Mouse (Mus musculus): ENCODE measurements around the gene Urah.

Urah gene

GRCm38 (mm10) chr7:140840750-140841735 lies 6.2 kb downstream of the Urah start:
- DNase-seq, result no peak

- DNase-seq, result no peak
Measured at GRCm38 (mm10) chr7:140843806-140844205, 9.0 kb downstream of the Urah start.

- peak; percentile 98 for DNase-seq
Measured at GRCm38 (mm10) chr7:140844905-140845665, 10.3 kb downstream of the Urah start, which contains the start of gene Scgb1c1. Scgb1c1 (plus strand) TSS chr7:140845547.

DNA sequence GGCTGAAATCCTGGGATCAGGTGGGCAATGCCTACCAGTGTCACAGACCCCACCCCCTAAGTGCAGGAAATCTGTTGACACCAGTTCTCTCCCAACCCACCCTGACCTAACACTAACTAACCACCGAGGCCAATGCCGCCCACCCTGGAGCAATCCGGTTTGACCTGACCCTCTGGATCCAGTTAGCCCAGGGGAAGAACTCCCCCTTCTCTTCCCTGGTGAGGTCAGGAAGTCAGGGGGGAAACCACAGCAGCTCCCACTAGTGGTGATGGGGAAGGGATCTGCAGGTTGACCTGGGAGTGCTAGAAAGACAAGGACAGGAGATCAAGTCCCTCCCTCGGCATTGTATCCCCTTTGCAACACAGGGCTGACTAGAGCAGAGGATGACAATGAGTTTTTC lies 10.9 kb downstream of the Urah start:
- DNase-seq, result no peak

- DNase-seq, result no peak
Measured at GRCm38 (mm10) chr7:140846676-140847075, 11.9 kb downstream of the Urah start.

GRCm38 (mm10) chr7:140847755-140848580 lies 13.2 kb downstream of the Urah start, which contains the start of gene Odf3:
Odf3 (plus strand) TSS chr7:140847805.
- DNase-seq, result no peak

GRCm38 (mm10) chr7:140848591-140848990 lies 13.8 kb downstream of the Urah start:
- no peak for DNase-seq

- DNase-seq, result no peak
Measured at GRCm38 (mm10) chr7:140851916-140852315, 17.1 kb downstream of the Urah start.

GRCm38 (mm10) chr7:140853386-140853785 lies 18.6 kb downstream of the Urah start:
- DNase-seq, result no peak

DNA sequence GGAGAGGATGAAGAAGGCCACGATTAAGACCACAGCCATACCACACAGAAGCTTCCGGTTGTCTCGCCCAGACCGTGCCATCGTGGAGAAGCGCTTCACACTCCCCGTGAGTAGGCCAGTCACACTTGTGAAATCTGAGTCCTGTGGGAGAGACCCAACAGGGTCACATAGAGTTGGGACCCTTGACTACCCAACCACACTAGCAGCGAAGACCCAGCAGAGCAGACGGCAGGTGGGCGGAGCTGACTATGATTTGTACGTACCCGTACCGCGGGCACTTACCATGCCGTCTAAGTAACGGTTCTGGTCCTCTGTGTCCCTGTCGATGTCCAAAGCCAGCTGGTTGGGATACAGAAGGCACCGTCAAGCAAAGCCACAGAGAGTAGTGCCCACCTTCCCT lies 19.7 kb downstream of the Urah start:
- no peak for DNase-seq

DNA sequence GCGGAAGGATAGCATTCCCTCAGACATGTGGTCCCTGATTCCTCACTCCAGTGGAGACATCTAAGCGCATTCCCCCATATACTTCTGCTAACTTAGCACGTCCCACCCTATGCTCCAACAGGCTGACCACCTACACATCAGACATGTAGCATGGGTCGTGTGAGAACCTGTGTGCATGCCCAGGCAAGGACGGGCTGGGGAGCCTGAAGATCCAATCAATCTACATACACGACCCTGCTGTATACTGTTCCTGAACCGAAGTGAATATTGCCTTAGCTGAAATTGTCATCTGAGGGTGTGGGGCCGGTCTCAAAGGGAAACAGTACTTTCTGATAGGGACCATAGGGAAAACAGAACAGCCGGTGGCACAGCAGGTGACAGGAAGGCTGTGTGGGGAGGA lies 20.4 kb downstream of the Urah start:
- no peak for DNase-seq

DNA sequence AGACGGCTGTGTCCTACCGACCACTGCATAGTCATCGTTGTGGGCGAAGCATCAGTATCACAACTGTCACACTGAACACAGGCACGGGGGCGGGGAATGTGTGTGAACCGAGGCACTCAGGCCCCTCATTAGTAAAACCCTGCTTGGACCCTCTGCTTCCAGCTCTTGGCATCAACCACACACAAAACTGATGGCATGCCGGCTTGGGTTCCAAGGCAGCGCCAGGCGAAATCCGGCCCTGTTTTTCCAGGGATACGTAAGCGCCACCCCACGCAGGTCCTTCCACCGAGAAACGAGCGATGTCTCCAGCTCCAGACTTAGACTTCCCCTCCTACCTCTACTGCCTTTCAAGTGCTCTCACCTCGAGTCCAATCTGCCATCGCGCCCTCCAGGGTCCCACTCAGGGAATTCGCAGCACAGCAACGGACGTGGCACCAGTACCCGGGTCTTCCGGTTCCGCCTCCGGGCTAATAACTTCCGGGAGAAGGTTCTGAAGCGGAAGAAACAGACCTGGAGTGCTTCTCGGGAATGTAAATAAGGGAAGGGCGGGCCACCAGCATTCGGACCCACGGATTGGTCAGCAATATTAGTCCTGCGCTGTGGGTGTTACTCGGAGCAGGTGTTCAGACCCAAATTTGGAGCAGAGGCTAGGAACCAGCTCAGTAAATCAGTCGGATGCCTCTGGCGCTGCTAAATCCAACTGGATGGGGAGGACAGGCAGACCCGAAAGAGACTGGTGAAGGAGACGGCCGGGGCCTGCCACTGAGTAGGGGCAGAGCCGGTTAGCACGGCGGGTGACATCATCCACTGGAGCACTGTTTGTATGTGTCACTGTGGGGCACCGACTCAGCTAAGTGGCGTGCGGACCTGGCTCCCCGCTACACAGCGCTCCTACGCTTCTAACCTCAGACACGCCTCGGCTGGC lies 21.3 kb downstream of the Urah start, which contains the start of gene Gm45785:
Gene Gm45785, minus strand, starts transcription at position 472 of the 925 bp plus-strand sequence.
- peak; percentile 71 for DNase-seq

DNA sequence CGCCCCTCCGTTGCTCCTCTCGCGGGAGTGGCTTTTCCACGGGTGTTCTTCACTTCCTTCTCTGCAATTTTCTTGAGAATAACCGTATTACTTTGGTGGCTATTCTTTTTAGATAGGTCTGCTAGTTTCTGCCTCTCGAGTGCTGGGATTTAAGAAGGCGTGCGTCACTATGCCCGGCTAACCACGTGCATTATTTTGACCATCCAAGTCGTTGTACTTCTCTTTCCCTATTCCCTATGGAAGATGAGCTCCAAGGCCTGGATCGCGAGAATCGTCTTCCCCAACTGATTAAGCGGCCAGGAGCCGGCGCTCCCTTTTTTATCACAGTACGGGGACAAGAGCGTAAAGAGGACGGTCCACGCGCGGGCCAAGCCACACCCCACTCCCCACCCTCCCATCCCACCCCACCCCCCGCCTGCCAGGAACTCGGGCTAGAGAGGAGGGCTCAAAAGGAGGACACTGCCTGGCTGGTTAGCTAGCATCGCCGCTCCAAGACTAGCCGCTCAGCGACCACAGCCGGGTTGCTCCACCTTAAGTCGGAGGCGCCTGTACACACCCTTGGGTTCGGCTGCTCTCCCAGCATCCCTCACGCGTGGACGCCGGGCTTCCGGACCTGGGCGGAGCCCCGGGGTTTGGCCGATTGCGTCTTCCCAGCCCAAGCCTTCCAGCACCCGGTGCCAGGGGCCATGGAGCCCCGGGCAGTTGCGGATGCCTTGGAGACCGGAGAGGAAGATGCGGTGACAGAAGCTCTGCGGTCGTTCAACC lies 22.1 kb downstream of the Urah start, which contains the start of gene Ric8a:
Gene Ric8a, plus strand, starts transcription at position 173 of the 765 bp plus-strand sequence.
- DNase-seq, result peak; percentile 88

DNA sequence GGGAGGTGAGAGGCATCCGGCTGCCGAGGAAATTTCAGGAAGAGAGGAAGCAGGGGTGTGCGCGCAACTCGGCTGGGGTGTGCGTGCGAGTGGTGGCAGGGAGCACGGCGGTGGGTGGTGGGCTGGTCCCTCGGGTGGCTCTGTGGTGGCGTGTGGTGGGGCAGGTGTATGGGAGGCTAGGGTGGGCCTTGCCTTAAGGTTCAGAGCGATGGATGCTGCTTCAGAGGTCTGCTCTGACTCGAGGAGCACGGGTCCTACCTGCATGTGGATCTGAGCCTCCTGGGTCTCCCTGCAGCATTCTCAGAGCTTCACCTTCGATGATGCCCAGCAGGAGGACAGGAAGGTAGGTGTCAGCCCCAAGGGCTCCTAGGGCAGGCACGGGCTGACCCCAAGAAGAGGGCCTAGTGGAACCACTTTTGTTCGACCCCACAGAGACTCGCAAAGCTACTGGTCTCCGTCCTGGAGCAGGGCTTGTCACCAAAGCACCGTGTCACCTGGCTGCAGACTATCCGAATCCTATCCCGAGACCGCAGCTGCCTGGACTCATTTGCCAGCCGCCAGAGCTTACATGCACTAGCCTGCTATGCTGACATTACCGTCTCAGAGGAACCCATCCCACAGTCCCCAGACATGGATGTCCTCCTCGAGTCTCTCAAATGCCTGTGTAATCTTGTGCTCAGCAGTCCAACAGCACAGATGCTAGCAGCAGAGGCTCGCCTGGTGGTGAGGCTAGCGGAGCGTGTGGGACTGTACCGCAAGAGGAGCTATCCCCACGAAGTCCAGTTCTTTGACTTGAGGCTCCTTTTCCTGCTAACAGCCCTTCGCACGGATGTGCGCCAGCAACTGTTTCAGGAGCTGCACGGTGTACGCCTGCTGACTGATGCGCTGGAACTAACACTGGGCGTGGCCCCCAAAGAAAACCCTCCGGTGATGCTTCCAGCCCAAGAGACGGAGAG lies 23.0 kb downstream of the Urah start, which contains the start of gene Bet1l:
Gene Bet1l, minus strand, starts transcription at position 28 of the 956 bp plus-strand sequence.
- DNase-seq, result no peak

GRCm38 (mm10) chr7:140858746-140859145 lies 23.9 kb downstream of the Urah start:
- no peak for DNase-seq

DNA sequence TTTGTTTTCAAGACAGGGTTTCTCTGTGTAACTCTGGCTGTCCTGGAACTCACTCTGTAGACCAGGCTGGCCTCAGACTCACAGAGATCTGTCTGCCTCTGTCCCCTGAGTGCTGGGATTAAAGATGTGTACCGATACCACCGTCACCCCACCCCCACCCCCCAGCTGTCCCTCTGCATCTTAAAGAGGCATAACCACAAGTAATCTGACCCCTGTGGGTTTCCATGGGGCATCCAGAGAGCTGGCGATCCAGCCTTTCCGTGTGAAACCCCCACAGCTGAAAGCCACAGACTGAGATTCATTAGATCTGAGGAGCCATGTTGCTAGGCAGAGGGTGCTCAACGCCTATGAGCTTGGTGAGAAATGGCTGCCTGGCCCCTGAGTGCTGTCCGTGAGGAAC lies 25.2 kb downstream of the Urah start:
- DNase-seq, result no peak

GRCm38 (mm10) chr7:140860728-140861127 lies 25.9 kb downstream of the Urah start:
- DNase-seq, result no peak

- DNase-seq, result no peak
Measured at GRCm38 (mm10) chr7:140864761-140865160, 29.9 kb downstream of the Urah start.

GRCm38 (mm10) chr7:140874224-140874623 lies 39.4 kb downstream of the Urah start:
- no peak for DNase-seq
